Mouse (Mus musculus): ENCODE measurements around the gene Ptpn5. TPM values are rescaled to one million over a fixed set of nuclear protein-coding genes. Genes with fewer than 3 reads are reported as not detected.

The Ptpn5 gene
- polyA plus RNA-seq, 1 experiment: not detected

DNA sequence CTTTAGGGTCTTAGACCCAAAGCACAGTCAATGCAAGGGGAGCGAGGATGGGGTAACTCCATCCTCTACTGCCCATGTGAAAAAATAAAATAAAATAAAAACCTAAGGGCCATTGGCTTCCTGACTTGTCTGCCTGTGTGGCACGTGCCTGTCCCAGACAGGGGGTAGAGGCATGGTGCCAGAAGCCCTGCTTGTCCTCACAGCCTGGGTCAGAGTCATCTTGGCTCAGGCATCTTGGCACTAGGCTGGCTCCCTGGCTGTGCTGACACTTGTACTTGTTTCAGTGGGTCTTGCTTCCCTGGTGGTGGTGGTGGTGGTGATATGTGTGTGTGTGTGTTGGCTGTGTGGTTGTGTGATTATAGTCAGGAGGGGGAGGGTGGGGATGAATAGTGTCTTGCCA is 78.8 kb downstream of the Ptpn5 start:
- Histone ChIP-seq H3K36me3 (ENCODE audit: control insufficient read depth, insufficient read depth, low read length, poor library complexity, severe bottlenecking) (no peaks in the 10 kb centered on the region), H3K27me3 (ENCODE audit: control insufficient read depth, insufficient read depth, low read length, poor library complexity, severe bottlenecking) (no peaks in the 10 kb centered on the region), H3K4me1 (ENCODE audit: control insufficient read depth, insufficient read depth, low read length) (no peaks in the 10 kb centered on the region), H3K9me3 (replicated peaks; ENCODE audit: control insufficient read depth, insufficient read depth, low read length, poor library complexity, severe bottlenecking) (no peaks in the 10 kb centered on the region), H3K27ac (ENCODE audit: insufficient read depth, low read length) (no peak overlapping the region), H3K4me3 (ENCODE audit: low read depth, low read length) (no peak overlapping the region), H3K9ac (ENCODE audit: low read depth, poor library complexity, severe bottlenecking) (no peak overlapping the region)
- TF ChIP-seq CTCF (IDR thresholded peaks at IDR 0.05; ENCODE audit: low read depth, low read length) (no peak), EP300 (IDR thresholded peaks at IDR 0.05; ENCODE audit: insufficient read depth, low read depth, low read length) (no peak), POLR2A (IDR thresholded peaks at IDR 0.05; ENCODE audit: insufficient read depth, low read length) (no peak)

- no peak overlapping the region for H3K27ac ChIP-seq (ENCODE audit: insufficient read depth, low read length)
- no peaks in the 10 kb centered on the region for H3K27me3 ChIP-seq (ENCODE audit: control insufficient read depth, insufficient read depth, low read length, poor library complexity, severe bottlenecking)
- no peak overlapping the region for H3K4me3 ChIP-seq (ENCODE audit: low read depth, low read length)
- no peaks in the 10 kb centered on the region for H3K36me3 ChIP-seq (ENCODE audit: control insufficient read depth, insufficient read depth, low read length, poor library complexity, severe bottlenecking)
- TF ChIP-seq CTCF (IDR thresholded peaks at IDR 0.05; ENCODE audit: low read depth, low read length): no peak
- no peak for TF ChIP-seq POLR2A (IDR thresholded peaks at IDR 0.05; ENCODE audit: insufficient read depth, low read length)
- no peak for TF ChIP-seq EP300 (IDR thresholded peaks at IDR 0.05; ENCODE audit: insufficient read depth, low read depth, low read length)
- H3K9me3 ChIP-seq (replicated peaks; ENCODE audit: control insufficient read depth, insufficient read depth, low read length, poor library complexity, severe bottlenecking): no peaks in the 10 kb centered on the region
- no peak overlapping the region for H3K9ac ChIP-seq (ENCODE audit: low read depth, poor library complexity, severe bottlenecking)
- H3K4me1 ChIP-seq (ENCODE audit: control insufficient read depth, insufficient read depth, low read length): no peaks in the 10 kb centered on the region
Observed at GRCm38 (mm10) chr7:47053287-47053686, 80.2 kb downstream of the Ptpn5 start.

DNA sequence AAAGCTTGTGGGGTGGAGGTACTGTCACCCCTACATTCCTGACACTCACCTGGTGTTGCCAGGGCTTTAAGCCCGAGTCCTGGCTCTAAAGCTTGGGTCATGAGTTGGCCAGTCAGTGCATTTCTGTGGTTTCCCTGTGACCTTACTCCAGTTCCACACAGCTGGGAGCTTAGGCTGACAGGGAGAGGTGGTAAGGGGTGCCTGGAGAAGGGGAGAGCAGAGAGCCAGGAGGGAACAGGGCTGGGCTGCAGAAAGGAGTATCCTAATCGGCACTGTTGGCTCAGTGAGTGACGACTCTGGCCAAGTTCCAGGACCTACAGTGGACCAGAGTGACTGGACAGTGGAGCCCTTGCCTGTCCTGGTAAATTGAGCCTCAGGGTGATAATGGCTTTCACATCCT is 81.2 kb downstream of the Ptpn5 start:
- H3K9me3 ChIP-seq (replicated peaks; ENCODE audit: control insufficient read depth, insufficient read depth, low read length, poor library complexity, severe bottlenecking): no peaks in the 10 kb centered on the region
- H3K36me3 ChIP-seq (ENCODE audit: control insufficient read depth, insufficient read depth, low read length, poor library complexity, severe bottlenecking): no peaks in the 10 kb centered on the region
- no peak overlapping the region for H3K9ac ChIP-seq (ENCODE audit: low read depth, poor library complexity, severe bottlenecking)
- no peak overlapping the region for H3K27ac ChIP-seq (ENCODE audit: insufficient read depth, low read length)
- no peak overlapping the region for H3K4me3 ChIP-seq (ENCODE audit: low read depth, low read length)
- no peaks in the 10 kb centered on the region for H3K4me1 ChIP-seq (ENCODE audit: control insufficient read depth, insufficient read depth, low read length)
- no peak for TF ChIP-seq POLR2A (IDR thresholded peaks at IDR 0.05; ENCODE audit: insufficient read depth, low read length)
- no peak for TF ChIP-seq EP300 (IDR thresholded peaks at IDR 0.05; ENCODE audit: insufficient read depth, low read depth, low read length)
- no peak for TF ChIP-seq CTCF (IDR thresholded peaks at IDR 0.05; ENCODE audit: low read depth, low read length)
- H3K27me3 ChIP-seq (ENCODE audit: control insufficient read depth, insufficient read depth, low read length, poor library complexity, severe bottlenecking): no peaks in the 10 kb centered on the region

DNA sequence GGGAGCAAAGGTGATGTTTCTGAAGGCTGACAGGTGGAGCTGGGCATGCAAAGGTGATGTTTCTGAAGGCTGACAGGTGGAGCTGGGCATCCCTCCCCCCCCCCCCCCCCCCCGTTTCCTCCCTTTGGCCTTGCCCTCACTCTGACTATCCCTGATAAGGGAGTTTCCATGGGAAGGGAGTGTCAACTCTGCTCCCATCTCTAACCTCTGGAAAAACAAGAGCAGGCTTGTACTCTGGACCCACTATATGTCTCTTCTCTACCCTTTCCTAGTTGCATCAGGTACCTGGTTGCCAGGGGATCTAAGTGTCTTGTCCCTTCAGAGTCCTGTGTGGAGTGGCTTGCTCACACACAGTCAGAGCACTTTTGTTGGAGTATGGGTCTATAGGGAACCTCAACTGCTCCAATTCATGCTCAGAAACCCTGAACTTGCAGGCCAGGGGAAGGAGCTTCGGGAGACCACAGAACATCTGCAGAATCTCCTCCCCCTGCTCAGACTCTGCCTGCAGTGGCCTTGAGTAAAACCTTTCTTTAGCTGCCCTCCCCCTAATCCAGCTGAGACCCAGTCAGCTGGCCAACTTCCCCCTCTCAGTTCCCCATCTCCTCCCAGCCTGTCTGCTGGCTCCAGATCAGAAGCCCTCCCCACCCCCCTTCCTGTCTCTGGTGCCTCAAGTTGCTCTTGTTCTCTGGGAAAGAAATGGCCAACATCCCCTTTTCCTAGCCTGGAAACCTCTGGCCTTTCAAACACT is 81.9 kb downstream of the Ptpn5 start:
- Histone ChIP-seq H3K27ac (ENCODE audit: insufficient read depth, low read length) (no peak overlapping the region), H3K36me3 (ENCODE audit: control insufficient read depth, insufficient read depth, low read length, poor library complexity, severe bottlenecking) (no peaks in the 10 kb centered on the region), H3K9me3 (replicated peaks; ENCODE audit: control insufficient read depth, insufficient read depth, low read length, poor library complexity, severe bottlenecking) (no peaks in the 10 kb centered on the region), H3K4me3 (ENCODE audit: low read depth, low read length) (no peak overlapping the region), H3K4me1 (ENCODE audit: control insufficient read depth, insufficient read depth, low read length) (no peaks in the 10 kb centered on the region), H3K27me3 (ENCODE audit: control insufficient read depth, insufficient read depth, low read length, poor library complexity, severe bottlenecking) (no peaks in the 10 kb centered on the region), H3K9ac (ENCODE audit: low read depth, poor library complexity, severe bottlenecking) (no peak overlapping the region)
- no peak for TF ChIP-seq POLR2A (IDR thresholded peaks at IDR 0.05; ENCODE audit: insufficient read depth, low read length)

GRCm38 (mm10) chr7:47050766-47051165 is 82.7 kb downstream of the Ptpn5 start:
- peak overlapping the region; percentile 63 for H3K4me3 ChIP-seq (ENCODE audit: low read depth, low read length)
- H3K36me3 ChIP-seq (ENCODE audit: control insufficient read depth, insufficient read depth, low read length, poor library complexity, severe bottlenecking): no peaks in the 10 kb centered on the region
- H3K4me1 ChIP-seq (ENCODE audit: control insufficient read depth, insufficient read depth, low read length): no peaks in the 10 kb centered on the region
- H3K9me3 ChIP-seq (replicated peaks; ENCODE audit: control insufficient read depth, insufficient read depth, low read length, poor library complexity, severe bottlenecking): no peaks in the 10 kb centered on the region
- H3K9ac ChIP-seq (ENCODE audit: low read depth, poor library complexity, severe bottlenecking): peak overlapping the region; percentile 37; the same call in 1 of the 2 replicates
- H3K27me3 ChIP-seq (ENCODE audit: control insufficient read depth, insufficient read depth, low read length, poor library complexity, severe bottlenecking): no peaks in the 10 kb centered on the region
- TF ChIP-seq POLR2A (IDR thresholded peaks at IDR 0.05; ENCODE audit: insufficient read depth, low read length) (no peak), CTCF (IDR thresholded peaks at IDR 0.05; ENCODE audit: low read depth, low read length) (no peak), EP300 (IDR thresholded peaks at IDR 0.05; ENCODE audit: insufficient read depth, low read depth, low read length) (no peak)
- H3K27ac ChIP-seq (ENCODE audit: insufficient read depth, low read length): no peak overlapping the region

DNA sequence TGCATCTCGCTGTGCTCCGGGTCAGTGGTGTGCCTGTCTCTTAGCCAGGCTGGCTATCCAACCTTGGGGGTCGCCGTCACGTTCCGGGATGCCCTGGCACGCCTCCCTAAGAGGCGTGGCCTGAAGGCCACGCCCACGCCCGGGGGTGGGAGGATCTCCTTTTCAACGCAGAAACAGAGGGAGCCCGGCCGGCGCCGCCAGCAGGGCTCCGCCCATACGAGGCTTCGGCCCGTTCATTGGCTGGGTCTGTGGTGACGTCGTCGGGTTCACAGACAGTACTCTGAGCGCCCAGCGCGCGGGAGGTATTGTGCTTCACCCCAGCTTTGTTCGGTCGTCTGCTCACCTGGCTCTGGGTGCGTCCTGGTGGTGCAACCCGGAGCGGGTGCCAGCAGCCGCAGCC is 83.1 kb downstream of the Ptpn5 start, which contains the start of gene Tmem86a:
TSS of gene Tmem86a (plus strand) at position 236 of the 400 bp plus-strand sequence.
- Histone ChIP-seq H3K27me3 (ENCODE audit: control insufficient read depth, insufficient read depth, low read length, poor library complexity, severe bottlenecking) (no peaks in the 10 kb centered on the region), H3K9ac (ENCODE audit: low read depth, poor library complexity, severe bottlenecking) (peak within 1 kb of the TSS; percentile 37; the same call in 1 of the 2 replicates), H3K4me1 (ENCODE audit: control insufficient read depth, insufficient read depth, low read length) (no peaks in the 10 kb centered on the region), H3K36me3 (ENCODE audit: control insufficient read depth, insufficient read depth, low read length, poor library complexity, severe bottlenecking) (no peaks in the 10 kb centered on the region), H3K4me3 (ENCODE audit: low read depth, low read length) (peak within 1 kb of the TSS; percentile 63), H3K27ac (ENCODE audit: insufficient read depth, low read length) (no peak within 1 kb of the TSS), H3K9me3 (replicated peaks; ENCODE audit: control insufficient read depth, insufficient read depth, low read length, poor library complexity, severe bottlenecking) (no peaks in the 10 kb centered on the region)
- TF ChIP-seq CTCF (IDR thresholded peaks at IDR 0.05; ENCODE audit: low read depth, low read length): no peak

All from ES-Bruce4 (cell line).